Mouse (Mus musculus): ENCODE data around the gene Alox12. TPM values are rescaled to one million over a fixed set of nuclear protein-coding genes. Genes with fewer than 3 reads are reported as not detected.

The Alox12 gene
- polyA plus RNA-seq (2021): 0.03 TPM

- peaks cover 53% of the 10 kb centered on the region for H3K27me3 ChIP-seq
- TF ChIP-seq CTCF (IDR thresholded peaks at IDR 0.05): no peak
- CTCF ChIA-PET: interaction anchor here (1.2 kb wide), 1 partner anchor 8 kb away, joined by 3 read pairs; no protein-coding TSS in a partner anchor
- POLR2A ChIA-PET: no interaction called here
- in situ Hi-C loops (cut with MboI; ENCODE audit: low pct_unique_long_range_greater_than_20kb): loop anchor here (5.0 kb wide), 1 partner anchor 37 kb away; no protein-coding TSS in a partner anchor
- ATAC-seq (no peak), DNase-seq (ENCODE audit: low read depth, low spot score) (no peak)
Observed at GRCm38 (mm10) chr11:70254931-70255531, at the start of gene Alox12. Gene Alox12 (minus strand): TSS chr11:70255353.

DNA sequence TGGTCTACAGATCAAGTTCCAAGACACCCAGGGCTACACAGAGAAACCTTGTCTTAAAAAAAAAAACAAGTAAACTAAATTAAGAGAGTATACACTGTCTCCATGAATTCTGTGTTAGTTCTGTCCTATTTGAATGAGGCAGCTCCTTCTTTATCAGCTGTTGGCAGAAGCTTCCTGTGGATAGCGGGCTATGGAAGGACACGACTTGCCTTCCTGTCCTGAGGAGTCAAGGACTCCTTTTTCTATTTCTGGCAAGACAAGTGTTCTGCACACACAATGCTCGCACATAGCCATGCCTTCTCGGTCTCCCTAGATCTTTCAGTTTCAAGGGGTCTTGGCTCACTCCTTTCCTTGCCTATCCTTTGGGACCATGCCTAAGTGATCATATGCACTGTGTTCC is 47.1 kb upstream of the Alox12 start:
- ATAC-seq (no peak), DNase-seq (ENCODE audit: low read depth, low spot score) (no peak)
- peaks cover 22% of the 10 kb centered on the region for H3K27me3 ChIP-seq
- ChIA-PET POLR2A (no interaction called here), CTCF (no interaction called here)
- in situ Hi-C loops (cut with MboI; ENCODE audit: low pct_unique_long_range_greater_than_20kb): no loop called here
- TF ChIP-seq CTCF (IDR thresholded peaks at IDR 0.05): no peak

- no peak for ATAC-seq
Observed at GRCm38 (mm10) chr11:70297836-70298454, 42.8 kb upstream of the Alox12 start.

GRCm38 (mm10) chr11:70297405-70297804 is 42.3 kb upstream of the Alox12 start:
- peaks cover 20% of the 10 kb centered on the region for H3K27me3 ChIP-seq
- ChIA-PET POLR2A (interaction anchor here (0.9 kb wide), 1 partner anchor 15 kb away, joined by 3 read pairs; no protein-coding TSS in a partner anchor), CTCF (no interaction called here)
- ATAC-seq: no peak
- no peak for DNase-seq (ENCODE audit: low read depth, low spot score)
- no peak for TF ChIP-seq CTCF (IDR thresholded peaks at IDR 0.05)
- in situ Hi-C loops (cut with MboI; ENCODE audit: low pct_unique_long_range_greater_than_20kb): no loop called here

More at GRCm38 (mm10) chr11:70297836-70298454, 42.8 kb upstream of the Alox12 start:
- no peak for DNase-seq (ENCODE audit: low read depth, low spot score)
- POLR2A ChIA-PET: interaction anchor here (0.9 to 1.2 kb wide), 2 partner anchors 8 to 16 kb away, joined by 3 to 4 read pairs; no protein-coding TSS in a partner anchor
- TF ChIP-seq CTCF (IDR thresholded peaks at IDR 0.05): no peak
- peaks cover 24% of the 10 kb centered on the region for H3K27me3 ChIP-seq
- in situ Hi-C loops (cut with MboI; ENCODE audit: low pct_unique_long_range_greater_than_20kb): no loop called here
- CTCF ChIA-PET: no interaction called here

DNA sequence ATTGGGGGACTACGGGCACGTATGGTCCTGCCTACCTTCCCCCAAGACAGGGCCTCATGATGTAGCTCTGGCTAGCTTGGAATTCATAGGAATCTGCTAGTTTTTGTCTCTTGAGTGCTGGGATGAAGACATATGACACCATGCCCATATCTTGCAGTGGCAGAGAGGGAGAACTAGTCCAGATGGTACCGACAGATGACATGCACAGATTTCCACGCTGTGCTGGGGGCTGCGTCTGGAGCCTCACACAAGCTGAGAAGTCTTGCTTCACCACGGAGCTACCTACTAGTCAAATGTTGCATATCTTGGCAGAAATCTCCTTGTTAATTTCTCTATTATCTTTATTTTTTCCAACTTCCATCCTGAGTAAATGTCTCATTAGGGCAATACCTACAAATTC is 38.7 kb upstream of the Alox12 start:
- ATAC-seq (no peak), DNase-seq (ENCODE audit: low read depth, low spot score) (no peak)
- ChIA-PET CTCF (interaction anchor here (1.6 kb wide), 1 partner anchor 63 kb away, joined by 6 read pairs; no protein-coding TSS in a partner anchor), POLR2A (no interaction called here)
- TF ChIP-seq CTCF (IDR thresholded peaks at IDR 0.05): no peak
- in situ Hi-C loops (cut with MboI; ENCODE audit: low pct_unique_long_range_greater_than_20kb): loop anchor here (5.0 kb wide), 1 partner anchor 42 kb away; no protein-coding TSS in a partner anchor
- peaks cover 20% of the 10 kb centered on the region for H3K27me3 ChIP-seq

- DNase-seq (ENCODE audit: low read depth, low spot score): peak; percentile 24
- ChIA-PET POLR2A (no interaction called here), CTCF (interaction anchor here (0.8 kb wide), 1 partner anchor 14 kb away, joined by 3 read pairs; no protein-coding TSS in a partner anchor)
- peaks cover 11% of the 10 kb centered on the region for H3K27me3 ChIP-seq
- ATAC-seq: no peak
- TF ChIP-seq CTCF (IDR thresholded peaks at IDR 0.05): no peak
- in situ Hi-C loops (cut with MboI; ENCODE audit: low pct_unique_long_range_greater_than_20kb): loop anchor here (5.0 kb wide), 1 partner anchor 39 kb away; no protein-coding TSS in a partner anchor
Observed at GRCm38 (mm10) chr11:70291235-70291634, 36.1 kb upstream of the Alox12 start.

GRCm38 (mm10) chr11:70289236-70289635 is 34.1 kb upstream of the Alox12 start:
- ATAC-seq (no peak), DNase-seq (ENCODE audit: low read depth, low spot score) (peak; percentile 60)
- peaks cover 9% of the 10 kb centered on the region for H3K27me3 ChIP-seq
- POLR2A ChIA-PET: interaction anchor here (0.6 to 1.6 kb wide), 2 partner anchors 10 to 48 kb away, joined by 4 read pairs; no protein-coding TSS in a partner anchor
- no peak for TF ChIP-seq CTCF (IDR thresholded peaks at IDR 0.05)
- in situ Hi-C loops (cut with MboI; ENCODE audit: low pct_unique_long_range_greater_than_20kb): no loop called here
- CTCF ChIA-PET: no interaction called here

DNA sequence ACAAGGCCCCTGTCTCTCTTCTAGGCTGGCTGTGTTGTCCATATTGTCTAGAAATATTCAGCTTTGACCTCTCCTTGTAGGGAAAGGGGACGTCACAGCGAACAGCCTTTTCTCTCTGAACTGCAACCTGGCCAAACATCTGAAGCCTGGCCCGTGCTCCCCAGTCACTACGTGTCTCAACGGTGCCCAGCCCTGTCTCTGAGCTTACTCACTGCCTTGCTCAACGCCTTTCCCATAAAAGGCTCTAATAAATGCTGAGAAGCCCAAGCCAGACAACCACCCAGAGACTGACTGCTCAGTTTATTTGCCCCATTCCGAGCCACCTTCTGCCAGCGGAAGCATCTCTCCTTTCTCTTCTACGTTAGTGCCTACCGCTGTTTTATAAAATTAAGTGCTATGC is 32.9 kb upstream of the Alox12 start:
- CTCF ChIA-PET: no interaction called here
- POLR2A ChIA-PET: no interaction called here
- in situ Hi-C loops (cut with MboI; ENCODE audit: low pct_unique_long_range_greater_than_20kb): no loop called here
- DNase-seq (ENCODE audit: low read depth, low spot score) (no peak), ATAC-seq (no peak)
- no peak for TF ChIP-seq CTCF (IDR thresholded peaks at IDR 0.05)
- H3K27me3 ChIP-seq: peaks cover 4% of the 10 kb centered on the region

- peaks cover 4% of the 10 kb centered on the region for H3K27me3 ChIP-seq
- in situ Hi-C loops (cut with MboI; ENCODE audit: low pct_unique_long_range_greater_than_20kb): no loop called here
- CTCF ChIA-PET: no interaction called here
- no peak for TF ChIP-seq CTCF (IDR thresholded peaks at IDR 0.05)
- POLR2A ChIA-PET: no interaction called here
- DNase-seq (ENCODE audit: low read depth, low spot score): no peak
- no peak for ATAC-seq
Observed at GRCm38 (mm10) chr11:70285686-70286085, 30.5 kb upstream of the Alox12 start.

DNA sequence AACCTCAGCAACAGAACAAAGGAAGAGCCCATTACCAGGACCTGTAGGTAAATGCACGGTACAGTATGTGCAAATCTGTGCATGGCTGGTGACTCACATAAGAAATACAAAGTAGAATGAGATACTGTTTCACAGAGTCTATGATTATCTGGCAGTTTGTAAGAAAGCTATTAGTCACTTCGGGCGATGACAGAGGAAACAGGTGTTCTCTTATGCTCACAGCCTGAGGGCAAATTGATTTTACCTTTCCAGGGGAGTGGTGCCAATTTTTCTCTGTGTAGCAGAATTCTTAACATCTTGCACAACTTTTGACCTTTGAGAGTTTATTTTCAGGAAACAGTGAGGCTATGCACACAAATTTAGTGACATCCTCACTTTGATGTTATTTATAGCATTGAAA is 29.6 kb upstream of the Alox12 start:
- no peak for TF ChIP-seq CTCF (IDR thresholded peaks at IDR 0.05)
- no peak for DNase-seq (ENCODE audit: low read depth, low spot score)
- CTCF ChIA-PET: no interaction called here

GRCm38 (mm10) chr11:70283666-70284065 is 28.5 kb upstream of the Alox12 start:
- no peak for TF ChIP-seq CTCF (IDR thresholded peaks at IDR 0.05)
- POLR2A ChIA-PET: no interaction called here

More for the DNA sequence above, 29.6 kb upstream of the Alox12 start:
- H3K27me3 ChIP-seq: peaks cover 11% of the 10 kb centered on the region
- POLR2A ChIA-PET: no interaction called here
- in situ Hi-C loops (cut with MboI; ENCODE audit: low pct_unique_long_range_greater_than_20kb): no loop called here
- ATAC-seq: no peak

More at GRCm38 (mm10) chr11:70283666-70284065, 28.5 kb upstream of the Alox12 start:
- DNase-seq (ENCODE audit: low read depth, low spot score): no peak
- H3K27me3 ChIP-seq: peaks cover 14% of the 10 kb centered on the region
- no peak for ATAC-seq
- in situ Hi-C loops (cut with MboI; ENCODE audit: low pct_unique_long_range_greater_than_20kb): no loop called here
- CTCF ChIA-PET: no interaction called here

Data from Patski (cell line).